Mouse (Mus musculus): ENCODE data around the gene Akr1a1.

Akr1a1 gene

DNA sequence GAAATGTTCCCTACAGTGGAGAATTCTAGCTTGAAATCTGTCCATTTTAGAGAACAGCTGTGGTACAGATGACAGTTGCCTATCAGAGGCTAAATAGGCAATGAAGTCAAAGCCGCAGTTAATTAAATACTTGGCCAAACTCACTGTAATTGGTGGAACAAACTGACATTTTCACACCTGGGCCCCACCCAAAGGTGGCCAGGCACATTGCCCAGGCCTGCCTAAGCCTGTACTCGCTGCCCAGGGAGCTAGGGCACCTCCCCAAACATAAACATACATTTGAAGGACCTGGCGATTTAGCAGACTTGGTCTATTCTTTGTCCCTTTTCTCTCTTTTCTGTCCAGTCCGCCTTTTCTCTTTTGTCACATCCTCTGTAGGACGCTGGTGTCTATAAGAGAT, 55.1 kb downstream of the Akr1a1 start, which contains the start of gene Ccdc17:
TSS of gene Ccdc17 (plus strand) at position 276 of the 400 bp plus-strand sequence.
- no peak for ATAC-seq (ENCODE audit: insufficient number of reproducible peaks, low FRiP score, low TSS enrichment)

DNA sequence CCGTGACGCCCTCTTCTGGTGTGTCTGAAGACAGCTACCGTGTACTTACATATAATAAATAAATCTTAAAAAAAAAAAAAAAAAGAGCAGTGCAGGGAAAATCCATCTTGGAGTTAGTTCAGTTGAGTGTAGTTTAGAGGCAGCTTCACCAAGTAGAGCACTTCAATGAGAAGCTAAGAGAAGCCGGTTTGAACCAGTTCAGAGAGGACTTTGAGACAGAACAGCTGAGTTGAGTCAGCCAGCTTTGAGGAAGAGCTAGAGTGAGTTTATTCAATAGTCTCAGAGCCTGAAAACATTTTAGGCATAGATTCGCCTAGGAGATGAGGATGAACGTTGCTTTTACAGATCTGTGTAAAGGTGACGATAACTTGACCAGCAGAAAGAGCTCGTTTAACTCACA, 55.7 kb downstream of the Akr1a1 start:
- ATAC-seq (ENCODE audit: insufficient number of reproducible peaks, low FRiP score, low TSS enrichment): no peak
